Mouse (Mus musculus): ENCODE results near the gene Fat3.

The Fat3 gene

GRCm38 (mm10) chr9:16501186-16501711 lies at the start of gene Fat3:
Gene Fat3, minus strand, starts transcription at chr9:16501285.
- ATAC-seq (ENCODE audit: low TSS enrichment), result peak; percentile 21

GRCm38 (mm10) chr9:16532884-16533283 lies 31.8 kb upstream of the Fat3 start:
- ATAC-seq (ENCODE audit: low TSS enrichment), result no peak

- ATAC-seq (ENCODE audit: low TSS enrichment), result no peak
These were observed 16.5 kb upstream of the Fat3 start for GRCm38 (mm10) chr9:16517543-16517942.

- no peak for ATAC-seq (ENCODE audit: low TSS enrichment)
These were observed 10.9 kb upstream of the Fat3 start for GRCm38 (mm10) chr9:16512005-16512404.

DNA sequence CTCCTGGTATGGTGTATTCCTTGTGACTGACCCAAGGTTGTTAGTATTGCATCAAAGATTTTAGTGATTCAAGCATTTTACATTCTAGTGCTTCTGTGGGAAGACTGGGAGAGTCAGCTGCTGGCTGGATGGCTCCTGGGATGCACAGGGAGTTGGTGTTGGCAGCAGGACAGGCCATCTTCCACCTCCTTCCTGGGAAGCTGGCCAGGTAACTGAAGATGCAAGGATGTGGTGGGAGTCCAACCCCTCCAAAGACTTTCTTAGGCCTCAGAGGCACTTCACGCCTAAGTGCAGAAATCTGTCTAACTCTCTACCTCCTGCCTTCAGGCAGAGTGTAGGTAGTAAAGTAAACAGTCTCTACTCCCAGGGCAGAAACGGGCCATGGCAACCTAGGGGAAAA lies 2.7 kb upstream of the Fat3 start:
- ATAC-seq (ENCODE audit: low TSS enrichment), result peak; percentile 8; the same call in 1 of the 2 replicates

- ATAC-seq (ENCODE audit: low TSS enrichment), result peak; percentile 6; the same call in 1 of the 2 replicates
These were observed 1.7 kb upstream of the Fat3 start for GRCm38 (mm10) chr9:16502673-16503343.

DNA sequence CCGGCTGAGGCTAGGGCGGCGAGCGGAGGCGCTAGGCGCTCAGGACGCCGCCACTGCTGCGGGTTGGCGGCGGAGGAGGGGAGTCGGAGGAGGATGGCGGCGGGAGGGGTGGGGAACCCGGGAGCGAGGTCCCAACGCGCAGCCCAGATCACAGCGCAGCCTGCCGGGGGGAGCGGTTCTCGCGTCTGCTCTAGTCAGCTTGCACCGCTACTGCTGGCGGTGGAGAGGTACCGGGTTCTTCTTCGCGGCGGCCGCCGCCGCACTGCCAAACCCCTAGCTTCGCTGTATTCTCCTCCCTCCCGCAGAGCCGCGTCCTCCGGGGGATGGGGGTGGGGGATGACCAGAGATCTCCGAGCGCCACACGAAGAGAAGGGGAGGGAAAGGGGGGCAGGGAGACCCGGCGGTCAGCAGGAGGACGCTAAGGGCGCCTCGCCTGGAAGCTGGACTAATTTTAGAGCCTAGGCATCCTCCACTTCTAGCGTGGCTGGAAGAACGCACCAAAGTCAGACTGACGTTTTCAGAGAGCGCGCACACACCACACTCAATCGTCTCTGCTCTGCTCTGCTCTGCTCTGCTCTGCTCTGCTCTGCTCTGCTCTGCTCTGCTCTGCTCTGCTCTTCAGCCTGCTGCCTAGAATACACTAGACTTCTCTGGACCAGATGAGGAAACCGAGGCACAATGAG lies 1.0 kb upstream of the Fat3 start:
- peak; percentile 56 for ATAC-seq (ENCODE audit: low TSS enrichment)

DNA sequence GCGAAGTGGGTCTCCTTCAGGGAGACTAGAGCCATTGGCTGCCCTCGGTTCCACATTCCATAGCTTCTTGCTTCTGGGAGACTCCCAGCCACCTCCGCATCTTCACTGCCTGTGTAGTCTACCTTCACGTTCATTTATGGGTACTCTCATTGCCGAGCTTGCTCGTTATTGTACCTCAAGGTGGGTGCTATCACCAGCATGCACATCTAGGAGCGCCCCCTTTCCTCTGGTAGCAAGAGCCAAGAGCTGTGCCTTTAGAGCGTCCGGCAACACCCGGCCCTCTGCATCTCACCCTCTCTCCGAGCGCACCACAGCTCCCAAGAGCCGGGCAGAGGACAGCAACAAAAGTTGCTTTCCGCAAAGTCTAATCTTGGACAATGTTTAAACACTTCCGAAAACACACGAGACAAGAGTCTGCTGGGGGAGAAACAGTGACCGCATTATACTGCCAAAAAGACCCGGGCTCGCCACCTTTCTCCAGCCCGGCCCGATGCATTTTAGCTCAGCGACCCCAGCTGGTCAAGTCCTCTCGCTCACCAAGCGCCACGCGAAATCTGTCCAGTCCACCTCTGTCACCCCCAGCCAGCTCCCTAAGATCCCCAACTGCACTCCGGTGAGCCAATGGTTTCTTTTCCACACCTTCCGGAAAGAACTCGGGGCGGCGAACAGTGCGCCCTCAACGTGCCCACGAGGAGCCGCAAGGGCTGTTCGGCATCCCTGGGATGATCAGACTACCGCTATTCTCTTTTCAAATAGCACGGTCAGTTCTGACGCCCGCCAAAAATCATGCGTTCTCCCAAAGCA lies 501 bp downstream of the Fat3 start:
- ATAC-seq (ENCODE audit: low TSS enrichment), result peak; percentile 21

DNA sequence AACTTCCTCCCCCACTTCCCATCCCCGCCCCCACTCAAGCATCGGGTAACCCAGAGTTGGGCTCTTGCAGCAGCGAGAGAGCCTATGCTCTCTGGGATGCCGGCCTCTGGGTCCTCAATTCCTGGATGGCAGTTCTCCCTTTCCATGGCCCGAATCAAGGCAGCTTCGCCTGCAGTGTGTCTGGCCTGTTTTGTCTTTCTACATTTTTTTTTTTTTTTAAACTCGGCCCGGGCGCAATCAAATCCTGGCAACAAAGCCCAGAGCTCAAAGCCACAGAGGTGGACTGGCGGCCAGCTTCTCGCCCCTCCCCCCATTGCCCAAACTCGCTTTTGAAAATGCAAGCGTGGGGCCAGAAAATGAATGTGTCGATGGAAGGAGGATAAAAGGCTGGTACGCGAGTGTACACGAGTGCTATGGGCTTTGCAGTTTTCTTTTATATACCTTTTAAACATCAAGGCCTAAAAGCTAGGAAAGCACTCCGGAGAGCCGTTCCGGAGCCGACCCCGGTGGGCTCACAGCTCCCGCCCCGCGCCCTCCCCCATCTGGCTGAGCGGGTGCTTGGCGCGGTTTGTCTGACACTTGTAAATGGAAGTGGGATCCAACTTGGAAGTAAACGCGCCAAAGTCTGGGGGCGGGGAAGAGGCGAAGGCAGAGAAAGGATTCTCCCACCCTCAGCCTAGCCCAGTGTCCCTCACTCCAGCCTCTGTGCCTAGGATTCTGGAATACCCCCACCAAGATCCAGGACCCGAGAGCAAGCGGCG lies 1.3 kb downstream of the Fat3 start:
- peak; percentile 2 for ATAC-seq (ENCODE audit: low TSS enrichment)

- no peak for ATAC-seq (ENCODE audit: low TSS enrichment)
These were observed 2.2 kb downstream of the Fat3 start for GRCm38 (mm10) chr9:16498876-16499275.

GRCm38 (mm10) chr9:16497361-16497760 lies 3.7 kb downstream of the Fat3 start:
- ATAC-seq (ENCODE audit: low TSS enrichment), result no peak

- ATAC-seq (ENCODE audit: low TSS enrichment), result no peak
These were observed 4.8 kb downstream of the Fat3 start for GRCm38 (mm10) chr9:16496331-16496730.

DNA sequence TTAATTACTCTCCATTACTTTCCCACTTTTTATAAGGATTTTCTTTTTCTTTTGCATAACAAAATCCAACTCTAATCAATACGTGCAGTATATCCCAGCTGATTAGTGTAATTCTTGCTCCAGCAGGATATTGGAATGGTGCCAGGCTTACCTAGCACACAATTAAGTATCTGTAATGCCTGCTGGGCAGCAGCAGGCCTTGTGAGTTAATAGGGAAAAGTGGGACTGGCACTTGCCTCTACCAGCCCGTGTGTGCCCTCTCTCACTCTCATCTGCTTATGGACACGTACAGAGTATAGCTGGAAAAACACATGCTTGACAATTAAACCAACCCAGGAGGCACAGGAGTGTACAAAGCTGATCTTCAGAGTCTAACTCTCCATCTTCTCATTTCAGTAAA lies 11.4 kb downstream of the Fat3 start:
- no peak for ATAC-seq (ENCODE audit: low TSS enrichment)

- no peak for ATAC-seq (ENCODE audit: low TSS enrichment)
These were observed 13.5 kb downstream of the Fat3 start for GRCm38 (mm10) chr9:16487565-16487964.

- no peak for ATAC-seq (ENCODE audit: low TSS enrichment)
These were observed 14.9 kb downstream of the Fat3 start for GRCm38 (mm10) chr9:16486229-16486628.

- no peak for ATAC-seq (ENCODE audit: low TSS enrichment)
These were observed 15.9 kb downstream of the Fat3 start for GRCm38 (mm10) chr9:16485173-16485572.

DNA sequence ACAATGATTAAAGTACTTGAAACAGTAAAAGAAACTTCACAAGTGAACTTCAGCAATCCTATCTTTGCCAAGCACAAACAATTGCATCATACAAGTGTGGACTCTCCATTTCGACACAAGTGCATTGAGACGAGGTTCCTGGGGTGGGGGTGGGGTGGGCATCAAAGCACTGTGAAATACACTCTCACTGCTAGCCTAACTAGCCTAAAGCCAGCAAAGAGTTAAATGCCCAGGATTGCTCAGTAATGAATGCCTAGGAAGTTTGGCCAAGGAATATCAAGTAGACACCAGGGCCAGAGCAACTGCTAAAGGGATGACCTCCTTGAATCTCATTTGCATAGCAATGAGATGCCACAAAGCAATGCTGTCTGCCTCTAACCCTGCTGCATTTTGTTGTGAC lies 16.3 kb downstream of the Fat3 start:
- ATAC-seq (ENCODE audit: low TSS enrichment), result peak; percentile 50

DNA sequence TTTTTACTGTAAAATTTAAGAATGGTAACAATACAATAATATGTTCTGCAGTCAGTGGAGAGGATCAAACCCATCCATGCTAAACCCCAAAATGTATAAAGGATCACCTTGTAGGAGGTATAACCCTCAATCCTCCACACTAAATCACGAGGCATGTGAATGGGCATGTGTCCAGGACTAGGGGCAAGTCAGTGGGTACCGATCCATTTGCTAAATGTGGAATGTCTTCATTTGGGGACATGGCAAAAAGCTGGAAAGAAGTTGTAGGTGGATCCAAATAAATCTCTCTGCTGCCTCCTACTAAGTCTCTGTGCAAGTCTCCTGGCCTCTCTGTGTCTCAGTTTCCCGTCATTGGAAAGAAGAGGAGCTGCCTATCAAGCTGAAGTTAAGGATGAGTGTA lies 39.6 kb downstream of the Fat3 start:
- peak; percentile 44; the same call in 1 of the 2 replicates for ATAC-seq (ENCODE audit: low TSS enrichment)

DNA sequence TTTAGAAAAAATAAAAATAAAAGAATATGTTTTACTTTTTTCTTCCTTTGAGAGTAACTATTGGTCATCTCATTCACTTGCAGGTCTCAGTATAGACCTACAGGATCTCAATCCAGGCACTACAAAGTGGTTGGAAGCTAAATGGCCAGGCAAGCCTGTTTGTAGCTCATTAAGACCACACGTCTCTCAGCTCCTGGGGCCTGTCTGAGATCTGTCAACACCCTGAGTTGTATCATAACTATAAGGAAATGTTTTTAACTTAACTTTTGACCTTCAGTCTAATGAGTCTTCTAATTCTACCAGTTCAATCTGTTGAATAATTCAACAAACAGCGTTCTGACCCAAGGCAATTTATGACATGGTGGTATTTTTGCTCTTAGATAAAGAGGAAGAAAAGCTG lies 40.5 kb downstream of the Fat3 start:
- no peak for ATAC-seq (ENCODE audit: low TSS enrichment)

- ATAC-seq (ENCODE audit: low TSS enrichment), result 0 out of 2 replicates have a peak, but pooled peaks have one; percentile 38
These were observed 59.2 kb downstream of the Fat3 start for GRCm38 (mm10) chr9:16441930-16442329.

DNA sequence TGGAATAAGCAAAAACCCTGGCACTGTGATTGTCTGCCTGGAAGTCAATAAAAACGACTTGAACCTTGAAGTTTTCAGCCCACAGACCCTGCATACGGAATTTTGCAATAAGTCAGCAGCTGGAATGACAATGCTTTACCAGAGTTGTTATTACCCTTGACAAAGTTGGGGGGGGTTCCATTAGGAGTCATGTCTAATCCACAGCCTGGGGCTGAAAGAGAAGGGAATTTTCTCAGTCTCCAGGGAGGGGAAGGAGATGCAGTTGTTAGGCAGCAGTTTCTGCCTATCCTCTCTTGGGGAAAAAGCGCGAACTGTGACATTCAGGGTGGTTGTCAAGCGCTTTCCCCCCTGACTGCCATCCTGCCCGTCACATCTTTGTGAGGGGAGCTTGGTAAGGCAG lies 60.4 kb downstream of the Fat3 start:
- 0 out of 2 replicates have a peak, but pooled peaks have one; percentile 13 for ATAC-seq (ENCODE audit: low TSS enrichment)

- ATAC-seq (ENCODE audit: low TSS enrichment), result no peak
These were observed 61.1 kb downstream of the Fat3 start for GRCm38 (mm10) chr9:16439941-16440340.

All from frontal cortex, adult (tissue).